Mouse (Mus musculus): ENCODE measurements around the gene Morc1.

The Morc1 gene

GRCm38 (mm10) chr16:48431027-48431426 lies at the start of gene Morc1:
Gene Morc1 (plus strand): TSS chr16:48431237.
- in situ Hi-C loops (cut with MboI): no loop called here

GRCm38 (mm10) chr16:48383582-48384257 lies 47.3 kb upstream of the Morc1 start:
- in situ Hi-C loops (cut with MboI): no loop called here

- in situ Hi-C loops (cut with MboI): no loop called here
These were observed 44.1 kb upstream of the Morc1 start for GRCm38 (mm10) chr16:48386982-48387381.

GRCm38 (mm10) chr16:48395278-48395677 lies 35.8 kb upstream of the Morc1 start:
- in situ Hi-C loops (cut with MboI): no loop called here

- in situ Hi-C loops (cut with MboI): no loop called here
These were observed 28.1 kb upstream of the Morc1 start for GRCm38 (mm10) chr16:48402963-48403362.

- in situ Hi-C loops (cut with MboI): no loop called here
These were observed 27.6 kb upstream of the Morc1 start for GRCm38 (mm10) chr16:48403423-48403822.

- in situ Hi-C loops (cut with MboI): no loop called here
These were observed 27.0 kb upstream of the Morc1 start for GRCm38 (mm10) chr16:48404009-48404408.

- in situ Hi-C loops (cut with MboI): no loop called here
These were observed 25.2 kb upstream of the Morc1 start for GRCm38 (mm10) chr16:48405674-48406403.

- in situ Hi-C loops (cut with MboI): no loop called here
These were observed 21.5 kb upstream of the Morc1 start for GRCm38 (mm10) chr16:48409580-48409979.

GRCm38 (mm10) chr16:48410125-48410524 lies 20.9 kb upstream of the Morc1 start:
- in situ Hi-C loops (cut with MboI): no loop called here

GRCm38 (mm10) chr16:48412246-48412645 lies 18.8 kb upstream of the Morc1 start, which contains the start of gene Gm5485:
Gene Gm5485 (minus strand): TSS chr16:48412416.
- in situ Hi-C loops (cut with MboI): no loop called here

- in situ Hi-C loops (cut with MboI): no loop called here
These were observed 12.5 kb upstream of the Morc1 start for GRCm38 (mm10) chr16:48418557-48418956.

- in situ Hi-C loops (cut with MboI): no loop called here
These were observed 12.0 kb upstream of the Morc1 start for GRCm38 (mm10) chr16:48419035-48419434.

- in situ Hi-C loops (cut with MboI): no loop called here
These were observed 8.5 kb upstream of the Morc1 start for GRCm38 (mm10) chr16:48422501-48422900.

GRCm38 (mm10) chr16:48424069-48424468 lies 7.0 kb upstream of the Morc1 start:
- in situ Hi-C loops (cut with MboI): no loop called here

GRCm38 (mm10) chr16:48429427-48429826 lies 1.6 kb upstream of the Morc1 start:
- in situ Hi-C loops (cut with MboI): no loop called here

- in situ Hi-C loops (cut with MboI): no loop called here
These were observed 4.4 kb downstream of the Morc1 start for GRCm38 (mm10) chr16:48435454-48435853.

GRCm38 (mm10) chr16:48437476-48437875 lies 6.4 kb downstream of the Morc1 start:
- in situ Hi-C loops (cut with MboI): no loop called here

- in situ Hi-C loops (cut with MboI): no loop called here
These were observed 13.6 kb downstream of the Morc1 start for GRCm38 (mm10) chr16:48444589-48444988.

- in situ Hi-C loops (cut with MboI): no loop called here
These were observed 15.3 kb downstream of the Morc1 start for GRCm38 (mm10) chr16:48446161-48446925.

- in situ Hi-C loops (cut with MboI): no loop called here
These were observed 22.2 kb downstream of the Morc1 start for GRCm38 (mm10) chr16:48453264-48453663.

- in situ Hi-C loops (cut with MboI): no loop called here
These were observed 42.4 kb downstream of the Morc1 start for GRCm38 (mm10) chr16:48473396-48473795.
